Mouse (Mus musculus) gonadal fat pad, adult 2 months (tissue): ENCODE measurements around the gene Med16. TPM values are rescaled to one million over a fixed set of nuclear protein-coding genes. Genes with fewer than 3 reads are reported as not detected.
"Not testable (repeated sequence)": the region's sequence is repeated elsewhere in the genome, so short reads cannot be mapped to it uniquely, and the experiment has no call there.

Experiments used
- DNase-seq: peaks from one replicate; pipeline ENCODE4 v3.0.0-alpha.2; 2012; ENCODE audit warnings: low read depth
- polyA plus RNA-seq: library from polyadenylated mRNA; depleted of rRNA; stranded (reverse); fragments of >200 nt; gene quantifications from 2 replicates; pipeline ENCODE4 v1.2.3, GENCODE M21; 2012

Med16 gene
- polyA plus RNA-seq, 1 experiment = 66.8 TPM

DNA sequence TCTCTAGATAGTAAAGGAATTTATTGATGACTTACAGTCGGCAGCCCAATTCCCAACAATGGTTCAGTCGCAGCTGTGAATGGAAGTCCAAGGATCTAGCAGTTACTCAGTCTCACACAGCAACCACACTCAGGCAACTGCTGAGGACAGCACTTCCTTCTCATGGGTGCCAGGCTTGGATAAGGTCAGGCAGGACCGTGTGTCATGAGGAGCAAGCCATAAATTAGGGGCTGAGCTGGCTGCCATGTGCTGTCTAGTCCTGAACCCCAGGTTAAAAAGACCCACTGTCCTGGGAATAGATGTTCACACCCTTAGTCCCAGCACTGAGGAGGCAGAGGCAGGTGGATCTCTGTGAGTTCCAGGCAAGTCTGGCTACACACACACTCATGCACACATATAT lies 23.8 kb downstream of the Med16 start:
- not testable (repeated sequence) for DNase-seq

- DNase-seq = no peak
Measured at GRCm38 (mm10) chr10:79884446-79884845, 24.3 kb downstream of the Med16 start.

DNA sequence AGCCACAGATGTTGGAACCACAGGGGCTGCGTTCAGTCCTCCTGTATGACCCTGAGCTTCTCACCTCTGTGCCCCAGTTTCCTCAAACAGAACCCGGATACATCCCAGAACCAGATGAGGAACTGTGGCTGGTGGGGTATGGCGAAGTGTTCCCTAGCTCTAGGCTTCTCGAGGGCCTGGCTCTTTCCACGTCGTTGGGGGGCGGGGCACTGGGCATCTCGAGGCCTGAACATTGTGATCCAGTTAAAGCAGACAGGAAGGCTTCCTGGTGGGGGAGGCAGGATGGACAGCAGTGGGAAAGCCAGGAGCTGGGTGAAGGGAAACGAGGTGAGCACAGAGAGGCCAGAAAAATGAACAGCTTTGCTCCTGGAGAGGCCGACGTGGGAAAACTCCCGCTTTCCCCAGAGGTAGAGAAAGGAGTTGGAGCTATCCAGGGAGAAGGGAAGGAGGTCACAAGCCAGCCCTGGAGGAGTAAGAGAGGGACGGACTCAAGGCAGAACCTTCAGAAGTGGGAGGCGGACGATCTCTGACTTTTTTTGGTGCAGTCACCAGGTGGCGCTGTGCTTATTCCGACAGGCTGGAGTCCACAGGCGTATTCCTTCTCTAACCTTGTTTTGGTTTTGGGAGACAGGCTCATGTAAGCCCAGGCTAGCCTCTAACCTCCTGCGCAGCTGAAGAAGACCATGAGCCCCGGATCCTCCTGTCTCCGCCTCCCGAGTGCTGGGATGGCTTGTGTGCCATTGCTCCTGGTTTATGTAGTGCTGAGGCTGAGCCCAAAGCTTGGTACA lies 25.2 kb downstream of the Med16 start:
- no peak for DNase-seq

GRCm38 (mm10) chr10:79881981-79882380 lies 26.7 kb downstream of the Med16 start:
- DNase-seq = no peak

DNA sequence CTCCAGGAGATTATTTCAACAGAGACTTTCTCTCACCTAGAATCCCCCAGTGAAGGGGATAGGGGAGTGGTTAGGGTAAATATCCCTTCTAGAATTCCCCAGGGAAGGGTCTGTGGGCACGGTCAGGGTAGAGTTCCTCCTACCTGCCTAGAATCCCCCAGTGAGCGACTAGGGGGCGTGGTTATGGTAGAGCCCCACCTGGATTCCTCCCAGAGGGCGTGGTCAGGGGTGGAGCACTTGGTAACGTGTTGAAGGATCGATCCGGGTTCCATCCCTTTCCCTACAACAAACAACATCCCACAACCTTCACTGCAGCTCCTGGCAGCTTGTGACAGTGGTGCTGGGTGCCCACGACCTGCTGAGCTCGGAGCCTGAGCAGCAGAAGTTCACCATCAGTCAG lies 28.0 kb downstream of the Med16 start:
- DNase-seq = no peak

GRCm38 (mm10) chr10:79879527-79879926 lies 29.2 kb downstream of the Med16 start:
- no peak for DNase-seq

- no peak for DNase-seq
Measured at GRCm38 (mm10) chr10:79877757-79878156, 31.0 kb downstream of the Med16 start.

DNA sequence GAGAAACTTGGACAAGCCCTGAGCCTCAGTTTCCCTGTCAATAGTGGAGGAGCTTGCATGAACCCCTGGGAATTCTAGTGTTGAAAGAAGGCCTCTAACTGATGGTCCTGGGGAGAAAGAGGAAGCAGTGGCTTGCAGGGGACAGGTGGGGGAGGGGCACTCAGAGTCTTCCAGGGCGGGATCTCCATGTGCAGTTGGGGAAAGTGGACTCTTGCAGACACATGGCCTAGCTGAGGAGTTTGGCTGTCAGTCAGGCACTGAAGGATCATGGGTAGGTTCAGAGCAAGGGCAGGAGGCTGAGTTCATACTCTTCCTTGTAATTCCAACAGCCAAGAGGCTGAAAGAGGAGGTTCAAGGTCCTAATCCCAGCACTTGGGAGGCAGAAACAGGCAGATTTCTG lies 31.5 kb downstream of the Med16 start:
- DNase-seq = no peak

- no peak for DNase-seq
Measured at GRCm38 (mm10) chr10:79874290-79874862, 34.3 kb downstream of the Med16 start, which contains the start of the genes Prtn3 and Plppr3. Prtn3 (plus strand) TSS chr10:79874476. Plppr3 (minus strand) TSS chr10:79874634.

DNA sequence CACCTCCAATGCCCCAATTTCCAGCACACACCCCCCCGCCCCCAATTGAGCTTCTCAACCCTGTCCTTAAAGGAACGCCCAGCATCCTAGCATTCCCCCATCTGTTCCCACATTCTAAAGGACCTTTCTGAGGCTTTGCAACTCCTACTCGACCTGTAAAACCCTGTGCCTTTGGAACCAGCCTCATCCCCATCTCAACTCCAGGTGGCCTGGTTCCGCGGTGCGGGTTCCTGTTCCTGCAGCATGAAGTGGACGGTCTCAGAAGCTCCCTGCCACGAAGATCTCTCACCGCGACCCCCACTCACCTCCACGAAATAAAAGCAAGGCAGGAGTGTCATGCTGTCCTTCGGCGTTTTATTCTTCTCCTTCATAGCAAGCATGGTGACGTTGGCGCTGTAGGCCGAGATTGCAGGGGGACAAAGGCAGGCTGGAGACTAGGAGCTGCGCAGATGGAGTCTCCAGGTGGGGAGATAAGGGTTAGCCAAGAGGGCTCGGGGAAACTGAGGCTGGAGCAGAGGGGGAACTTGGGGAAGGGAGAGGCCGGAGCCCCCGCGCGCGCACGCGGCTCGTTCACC lies 34.9 kb downstream of the Med16 start:
- DNase-seq = no peak

- DNase-seq = no peak
Measured at GRCm38 (mm10) chr10:79873313-79873712, 35.4 kb downstream of the Med16 start.

GRCm38 (mm10) chr10:79872862-79873261 lies 35.9 kb downstream of the Med16 start:
- no peak for DNase-seq

GRCm38 (mm10) chr10:79871845-79872244 lies 36.9 kb downstream of the Med16 start:
- no peak for DNase-seq

GRCm38 (mm10) chr10:79866601-79867000 lies 42.1 kb downstream of the Med16 start:
- DNase-seq = no peak

DNA sequence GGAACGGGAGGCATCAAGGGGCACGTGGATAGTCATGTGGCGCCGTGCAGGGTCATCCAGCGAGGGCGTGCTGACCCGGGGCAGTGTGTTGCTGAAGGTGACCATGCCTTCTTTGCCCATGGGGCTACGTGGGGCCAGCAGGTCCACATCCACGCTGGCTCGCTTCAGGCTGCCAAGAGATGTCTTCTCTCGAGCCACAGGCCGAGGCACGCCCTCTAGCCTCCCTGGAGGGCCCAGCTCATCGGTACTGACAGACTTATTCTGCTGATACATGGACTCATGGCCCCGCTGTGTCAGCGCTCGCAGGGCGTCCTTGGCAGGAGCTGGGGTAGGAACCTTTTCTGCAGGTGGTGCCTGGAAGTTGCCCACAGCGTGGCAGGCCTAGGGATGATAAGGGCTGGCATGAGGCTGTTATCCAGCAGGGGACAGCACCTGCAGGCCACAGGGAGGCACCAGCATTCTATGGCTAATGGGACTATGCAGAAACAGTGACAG lies 42.9 kb downstream of the Med16 start:
- no peak for DNase-seq

GRCm38 (mm10) chr10:79865189-79865601 lies 43.5 kb downstream of the Med16 start:
- no peak for DNase-seq

DNA sequence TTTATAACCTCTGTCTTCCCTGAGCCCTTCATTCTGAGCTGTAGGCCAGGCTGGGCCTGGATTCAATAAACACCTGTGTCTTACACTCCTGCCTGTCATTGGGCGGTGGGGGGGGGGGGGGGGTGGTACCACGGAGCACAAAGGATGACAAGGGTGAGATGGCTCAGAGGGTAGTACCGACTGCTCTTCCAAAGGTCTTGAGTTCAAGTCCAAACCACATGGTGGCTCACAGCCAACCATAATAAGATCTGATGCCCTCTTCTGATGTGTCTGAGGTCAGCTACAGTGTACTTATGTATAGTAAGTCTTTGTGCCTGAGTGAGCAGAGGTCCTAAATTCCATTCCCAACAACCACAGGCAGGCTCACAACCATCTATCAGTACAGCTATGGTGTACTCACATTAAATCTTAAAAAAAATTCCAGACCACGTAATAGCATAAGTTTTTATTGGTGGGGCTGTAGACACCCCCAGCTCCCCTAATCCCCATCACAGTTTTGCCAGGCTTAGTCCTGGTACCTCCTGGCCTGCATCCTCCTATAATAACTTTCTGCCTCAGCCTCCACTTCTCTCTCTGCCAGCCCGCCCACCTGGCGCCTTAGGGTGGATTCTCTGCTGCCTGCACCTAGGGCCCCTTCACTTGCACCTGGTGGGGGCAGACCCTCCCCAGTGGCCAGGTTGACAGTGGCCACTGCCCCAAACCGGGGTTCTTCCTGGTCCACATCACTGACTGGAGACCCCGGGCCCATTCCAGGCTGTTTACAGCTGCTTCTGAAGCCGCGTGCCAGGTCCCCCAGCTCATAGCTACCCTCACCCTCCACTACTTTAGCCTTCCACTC lies 44.2 kb downstream of the Med16 start:
- no peak for DNase-seq

GRCm38 (mm10) chr10:79862925-79863324 lies 45.8 kb downstream of the Med16 start:
- DNase-seq = no peak

GRCm38 (mm10) chr10:79862049-79862788 lies 46.5 kb downstream of the Med16 start:
- DNase-seq = no peak

DNA sequence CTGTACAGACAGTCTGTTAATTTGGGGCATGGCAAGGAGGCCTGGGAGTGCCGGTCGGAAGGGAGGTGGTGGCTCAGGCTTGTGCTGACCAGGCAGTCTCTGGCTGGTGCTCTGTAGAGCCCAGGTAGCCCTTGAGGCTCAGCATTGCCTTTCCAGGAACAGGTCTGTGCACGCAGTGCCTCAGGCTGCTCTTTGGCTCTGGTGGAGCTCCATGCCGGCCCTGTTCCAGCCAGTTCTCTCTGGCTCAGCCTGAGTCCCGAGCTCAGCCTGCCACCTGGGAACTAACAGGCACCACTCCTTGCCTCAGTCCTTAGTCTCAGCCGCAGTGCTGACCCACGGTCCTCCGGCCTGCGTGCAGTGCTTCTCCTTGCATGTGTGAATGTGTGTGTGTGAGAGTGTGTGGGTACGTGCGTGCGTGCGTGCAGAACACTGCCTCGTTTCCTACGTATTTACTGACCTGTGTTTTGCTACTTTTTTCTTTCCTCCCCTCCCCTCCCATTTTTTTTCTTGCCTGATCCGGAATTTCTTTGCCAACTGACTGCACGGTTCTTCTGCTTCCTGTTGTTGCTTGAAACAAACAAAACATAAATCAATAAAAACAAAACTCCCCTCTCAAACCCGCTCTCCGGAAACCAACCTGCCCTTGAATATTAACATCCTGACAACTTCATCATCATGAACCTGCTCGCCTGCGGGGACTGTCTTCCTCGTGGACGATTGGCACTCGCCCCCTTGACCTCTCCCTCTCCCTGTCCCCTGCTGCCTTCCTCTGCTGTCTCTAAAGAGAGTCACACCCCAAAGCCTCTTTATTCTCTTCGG lies 47.3 kb downstream of the Med16 start:
- peak; percentile 82 for DNase-seq
